Mouse (Mus musculus) right cerebral cortex, postnatal 10 days (tissue): Measurements from ENCODE around the gene Mvk.

Experiments used
- DNase-seq, 2 experiments: peaks; one replicate each; pipeline ENCODE4 v3.0.0; 2021; ENCODE audit warnings: low spot score in 2 of 2

Mvk gene

GRCm38 (mm10) chr5:114456995-114457605, 13.0 kb downstream of the Mvk start:
- DNase-seq, result no peak

- peak; percentile 72 to 87 for DNase-seq
Measured at GRCm38 (mm10) chr5:114461238-114461637, 17.2 kb downstream of the Mvk start.

- DNase-seq, result no peak
Measured at GRCm38 (mm10) chr5:114462067-114463040, 18.3 kb downstream of the Mvk start.

- DNase-seq, result no peak
Measured at GRCm38 (mm10) chr5:114464561-114464960, 20.5 kb downstream of the Mvk start.

- no peak for DNase-seq
Measured at GRCm38 (mm10) chr5:114465641-114466040, 21.6 kb downstream of the Mvk start.

- no peak for DNase-seq
Measured at GRCm38 (mm10) chr5:114467019-114467418, 22.9 kb downstream of the Mvk start.

- DNase-seq, result peak; percentile 73 to 80
Measured at GRCm38 (mm10) chr5:114467430-114467829, 23.4 kb downstream of the Mvk start.

- no peak for DNase-seq
Measured at GRCm38 (mm10) chr5:114468007-114468406, 23.9 kb downstream of the Mvk start.

GRCm38 (mm10) chr5:114470359-114470758, 26.3 kb downstream of the Mvk start:
- DNase-seq, result no peak

GRCm38 (mm10) chr5:114474741-114475491, 30.8 kb downstream of the Mvk start:
- peak; percentile 72 to 75 for DNase-seq

- no peak for DNase-seq
Measured at GRCm38 (mm10) chr5:114478267-114478666, 34.2 kb downstream of the Mvk start.

- DNase-seq, result no peak
Measured at GRCm38 (mm10) chr5:114482587-114483011, 38.5 kb downstream of the Mvk start.

GRCm38 (mm10) chr5:114485685-114486084, 41.6 kb downstream of the Mvk start:
- no peak for DNase-seq

GRCm38 (mm10) chr5:114489570-114489969, 45.5 kb downstream of the Mvk start:
- DNase-seq, result no peak

- DNase-seq, result no peak
Measured at GRCm38 (mm10) chr5:114490241-114490640, 46.2 kb downstream of the Mvk start.

GRCm38 (mm10) chr5:114494761-114495160, 50.7 kb downstream of the Mvk start:
- no peak for DNase-seq

GRCm38 (mm10) chr5:114501252-114501651, 57.2 kb downstream of the Mvk start:
- no peak for DNase-seq

GRCm38 (mm10) chr5:114504826-114505225, 60.8 kb downstream of the Mvk start:
- DNase-seq, result no peak

GRCm38 (mm10) chr5:114505260-114506085, 61.4 kb downstream of the Mvk start:
- no peak for DNase-seq

GRCm38 (mm10) chr5:114507394-114507793, 63.3 kb downstream of the Mvk start:
- no peak for DNase-seq

GRCm38 (mm10) chr5:114507964-114508363, 63.9 kb downstream of the Mvk start:
- no peak for DNase-seq
